Mouse (Mus musculus) heart, postnatal 0 days (tissue): ENCODE results near the gene Rora.

ENCODE experiments used
- CTCF ChIP-seq: IDR thresholded peaks from 2 replicates; pipeline ENCODE4 v1.5.1; 2016; ENCODE audit warnings: antibody characterized with exemption, control low read depth, low read depth
- EP300 ChIP-seq: IDR thresholded peaks from 2 replicates; pipeline ENCODE4 v1.6.1; 2016; ENCODE audit warnings: antibody characterized with exemption, low read depth

- TF ChIP-seq CTCF (no peak), EP300 (no peak)
These were observed 169.7 kb downstream of the Rora start for GRCm38 (mm10) chr9:68823292-68823691.
